Mouse (Mus musculus) heart, embryonic 14.5 days (tissue): ENCODE measurements around the gene Bag5. TPM values are rescaled to one million over a fixed set of nuclear protein-coding genes. Genes with fewer than 3 reads are reported as not detected.
"Not testable (repeated sequence)": the region's sequence is repeated elsewhere in the genome, so short reads cannot be mapped to it uniquely, and the experiment has no call there.

Experiments used
- ATAC-seq: fragments of 200-750 bp; cut with Nextera tagmentation; 2 replicates; pipeline ENCODE4 v1.8.0; 2017; ENCODE audit warnings: low read depth, moderate TSS enrichment; ENCODE audit not compliant: insufficient number of reproducible peaks, insufficient read depth, low FRiP score
- H3K27ac ChIP-seq, 2 experiments: fragments of 200-500 bp in 1 of 2; fragments of 300-500 bp in 1 of 2; sonication (generic) in 1 of 2; replicated peaks in 1 of 2; 2 replicates each; pipeline ENCODE4 v1.5.1; 2012 to 2014; ENCODE audit warnings: low read depth in 2 of 2, low read length in 2 of 2, control low read depth in 1 of 2, mild to moderate bottlenecking in 1 of 2, mixed read lengths in 1 of 2; ENCODE audit not compliant: control insufficient read depth in 1 of 2, insufficient read depth in 1 of 2
- H3K27me3 ChIP-seq: fragments of 300-500 bp; sonication (generic); 2 replicates; pipeline ENCODE4 v1.6.1; 2014; ENCODE audit warnings: mild to moderate bottlenecking, low read length, control low read depth; ENCODE audit not compliant: control insufficient read depth, insufficient read depth
- H3K36me3 ChIP-seq: fragments of 300-500 bp; sonication (generic); 2 replicates; pipeline ENCODE4 v1.6.1; 2014; ENCODE audit warnings: mild to moderate bottlenecking, control low read depth, low read length, mixed read lengths; ENCODE audit not compliant: control insufficient read depth, insufficient read depth
- H3K4me1 ChIP-seq, 2 experiments: fragments of 200-500 bp in 1 of 2; fragments of 300-500 bp in 1 of 2; sonication (generic) in 1 of 2; 2 replicates each; pipeline ENCODE4 v1.6.1; 2012 to 2014; ENCODE audit warnings: low read length in 2 of 2, control low read depth in 1 of 2, mixed read lengths in 1 of 2; ENCODE audit not compliant: control insufficient read depth in 2 of 2, insufficient read depth in 2 of 2
- H3K4me2 ChIP-seq: fragments of 300-500 bp; sonication (generic); 2 replicates; pipeline ENCODE4 v1.6.1; 2014; ENCODE audit warnings: mild to moderate bottlenecking, low read length
- H3K4me3 ChIP-seq, 2 experiments: fragments of 200-500 bp in 1 of 2; fragments of 300-500 bp in 1 of 2; sonication (generic) in 1 of 2; 2 replicates each; pipeline ENCODE4 v1.5.1; 2012 to 2014; ENCODE audit warnings: low read length in 2 of 2, mild to moderate bottlenecking in 2 of 2, control low read depth in 1 of 2, low read depth in 1 of 2, moderate library complexity in 1 of 2; ENCODE audit not compliant: control insufficient read depth in 1 of 2, insufficient read depth in 1 of 2
- H3K9ac ChIP-seq: fragments of 300-500 bp; sonication (generic); 2 replicates; pipeline ENCODE4 v1.6.1; 2014; ENCODE audit warnings: mild to moderate bottlenecking, low read length
- H3K9me3 ChIP-seq: fragments of 300-500 bp; sonication (generic); 2 replicates; pipeline ENCODE4 v1.6.1; 2016; ENCODE audit warnings: low read length, control low read depth; ENCODE audit not compliant: control insufficient read depth
- WGBS: fragments of 180-500 bp; shearing (Covaris S2); extraction: QIAGEN DNeasy Blood & Tissue Kit; methylation state at CpG from one replicate; pipeline ENCODE4 v1.1.7; 2014; 5-methylcytosine and 5-hydroxymethylcytosine counted together
- polyA plus RNA-seq: library from polyadenylated mRNA; unstranded; fragments of >200 nt; fragmentation: Nextera tagmentation; extraction: Ambion mirVana; gene quantifications from 2 replicates; pipeline ENCODE4 v1.2.1, GENCODE M21; 2014

The Bag5 gene
- polyA plus RNA-seq, 1 experiment from 2014 or later: 42.1 TPM

- Histone ChIP-seq H3K36me3 (peaks cover 17% of the 10 kb centered on the region), H3K4me3 (no peak overlapping the region), H3K27ac (no peak overlapping the region), H3K27me3 (no peaks in the 10 kb centered on the region), H3K4me2 (no peak overlapping the region), H3K9me3 (no peaks in the 10 kb centered on the region), H3K9ac (no peak overlapping the region), H3K4me1 (no peaks in the 10 kb centered on the region; a peak in 1 of 4 replicates)
- ATAC-seq: no peak
- WGBS: 83% methylated on average over 4 of the region's 4 CpGs
Observed at GRCm38 (mm10) chr12:111720222-111720621, 7.2 kb upstream of the Bag5 start.

- H3K9ac ChIP-seq: no peak overlapping the region
- H3K4me3 ChIP-seq: no peak overlapping the region
- H3K27ac ChIP-seq: no peak overlapping the region
- no peak overlapping the region for H3K4me2 ChIP-seq
- H3K9me3 ChIP-seq: no peaks in the 10 kb centered on the region
- peaks cover 0 to 4% of the 10 kb centered on the region in 2 experiments; a peak in 1 of 4 replicates for H3K4me1 ChIP-seq
- WGBS: 60% methylated on average over 8 of the region's 8 CpGs
- no peaks in the 10 kb centered on the region for H3K27me3 ChIP-seq
- peaks cover 7% of the 10 kb centered on the region for H3K36me3 ChIP-seq
- no peak for ATAC-seq
Observed at GRCm38 (mm10) chr12:111718656-111719055, 5.6 kb upstream of the Bag5 start.

GRCm38 (mm10) chr12:111716505-111716904, 3.4 kb upstream of the Bag5 start:
- H3K4me1 ChIP-seq: peaks cover 4 to 12% of the 10 kb centered on the region in 2 experiments; a peak in 3 of 4 replicates
- no peak overlapping the region for H3K4me3 ChIP-seq
- no peak overlapping the region for H3K27ac ChIP-seq
- 97% methylated on average over 7 of the region's 7 CpGs for WGBS
- H3K36me3 ChIP-seq: 0 out of 2 replicates have a peak, but pooled peaks cover 4% of the 10 kb centered on the region
- H3K27me3 ChIP-seq: no peaks in the 10 kb centered on the region
- no peak overlapping the region for H3K9ac ChIP-seq
- no peak overlapping the region for H3K4me2 ChIP-seq
- H3K9me3 ChIP-seq: no peaks in the 10 kb centered on the region
- ATAC-seq: no peak

- 64% methylated on average over 6 of the region's 6 CpGs for WGBS
- Histone ChIP-seq H3K4me1 (peaks cover 6 to 24% of the 10 kb centered on the region in 2 experiments; a peak in 3 of 4 replicates), H3K36me3 (peaks cover 29% of the 10 kb centered on the region), H3K4me3 (peak overlapping the region in 1 of 2 experiments; percentile 95; a peak in 2 of 4 replicates), H3K4me2 (peak overlapping the region; percentile 87), H3K9ac (peak overlapping the region; percentile 96)
- not testable (repeated sequence) for H3K9me3 ChIP-seq, H3K27ac ChIP-seq, ATAC-seq, H3K27me3 ChIP-seq
Observed at GRCm38 (mm10) chr12:111713880-111714279, 823 bp upstream of the Bag5 start.

- WGBS: under 1% methylated on average over 32 of the region's 33 CpGs
- Histone ChIP-seq H3K9ac (peak overlapping the region; percentile 96), H3K27me3 (no peaks in the 10 kb centered on the region), H3K9me3 (no peaks in the 10 kb centered on the region), H3K36me3 (peaks cover 40% of the 10 kb centered on the region), H3K4me1 (peaks cover 8 to 31% of the 10 kb centered on the region in 2 experiments), H3K4me2 (peak overlapping the region; percentile 87), H3K27ac (peak overlapping the region; percentile 53 to 80; a peak in 3 of 4 replicates), H3K4me3 (peak overlapping the region; percentile 95 to 96)
- 0 out of 2 replicates have a peak, but pooled peaks have one; percentile 2 for ATAC-seq
Observed at GRCm38 (mm10) chr12:111712476-111712875, 581 bp downstream of the Bag5 start.

- WGBS: 75% methylated on average over 10 of the region's 10 CpGs
- H3K27ac ChIP-seq: no peak overlapping the region
- H3K27me3 ChIP-seq: no peaks in the 10 kb centered on the region
- no peak for ATAC-seq
- H3K4me3 ChIP-seq: no peak overlapping the region
- H3K9ac ChIP-seq: no peak overlapping the region
- H3K4me2 ChIP-seq: no peak overlapping the region
- peaks cover 40% of the 10 kb centered on the region for H3K36me3 ChIP-seq
- peaks cover 16 to 44% of the 10 kb centered on the region in 2 experiments for H3K4me1 ChIP-seq
- H3K9me3 ChIP-seq: no peaks in the 10 kb centered on the region
Observed at GRCm38 (mm10) chr12:111710091-111710490, 3.0 kb downstream of the Bag5 start.

- 57% methylated on average over 4 of the region's 4 CpGs for WGBS
- peak overlapping the region; percentile 11; the same call in 1 of the 2 replicates for H3K9ac ChIP-seq
- no peaks in the 10 kb centered on the region for H3K27me3 ChIP-seq
- H3K4me1 ChIP-seq: peaks cover 24 to 48% of the 10 kb centered on the region in 2 experiments
- no peak overlapping the region for H3K4me3 ChIP-seq
- peaks cover 38% of the 10 kb centered on the region for H3K36me3 ChIP-seq
- H3K4me2 ChIP-seq: no peak overlapping the region
- H3K27ac ChIP-seq: peak overlapping the region in 1 of 2 experiments; percentile 59; a peak in 1 of 4 replicates
- no peak for ATAC-seq
- no peaks in the 10 kb centered on the region for H3K9me3 ChIP-seq
Observed at GRCm38 (mm10) chr12:111708181-111708580, 4.9 kb downstream of the Bag5 start.
